Mouse (Mus musculus): ENCODE measurements around the gene Palm3. TPM values are rescaled to one million over a fixed set of nuclear protein-coding genes. Genes with fewer than 3 reads are reported as not detected.

Palm3 gene
- polyA plus RNA-seq, 1 experiment from 2014 or later, result 2.1 TPM

DNA sequence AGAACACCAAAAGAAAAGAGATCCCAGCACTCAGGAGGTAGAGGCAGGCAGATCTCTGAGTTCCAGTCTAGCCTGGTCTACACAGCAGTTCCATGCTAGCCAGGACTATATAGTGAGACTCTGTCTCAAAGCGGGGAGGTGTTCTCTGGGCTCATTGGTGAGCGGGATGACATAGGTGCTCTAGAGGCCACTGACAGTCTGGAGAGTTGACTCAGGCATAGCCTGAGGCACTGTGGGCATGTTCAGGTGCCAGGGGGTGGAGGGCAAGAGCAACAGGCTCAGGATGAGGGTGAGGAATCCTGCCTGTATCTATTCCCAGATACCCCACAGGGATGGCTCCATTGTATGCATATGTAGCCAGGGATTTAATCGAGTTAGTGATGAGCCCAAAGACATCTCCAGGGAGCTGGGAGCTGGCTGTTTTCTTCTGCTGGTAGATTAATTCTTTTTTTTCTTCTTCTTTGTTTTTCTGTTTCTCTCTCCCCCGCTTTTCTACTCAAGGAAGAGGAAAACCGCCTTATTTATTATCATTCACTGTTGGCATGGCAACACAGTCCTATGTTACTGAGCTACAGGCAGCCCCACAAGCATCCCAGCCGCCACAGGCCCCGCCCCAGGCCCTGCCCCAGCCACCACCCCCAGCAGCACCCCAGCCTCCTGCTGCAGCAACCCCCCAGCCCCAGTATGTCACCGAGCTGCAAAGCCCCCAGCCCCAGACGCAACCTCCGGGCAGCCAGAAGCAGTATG, 52.1 kb downstream of the Palm3 start:
- H3K36me3 ChIP-seq (ENCODE audit: control insufficient read depth, insufficient read depth, low read length), result peaks cover 3% of the 10 kb centered on the region; the same call in 1 of the 2 replicates
- WGBS, result 63% methylated on average over 10 of the region's 10 CpGs
- no peak overlapping the region for H3K4me2 ChIP-seq (ENCODE audit: low read depth, severe bottlenecking)
- H3K4me1 ChIP-seq (ENCODE audit: control insufficient read depth, insufficient read depth, low read length), result no peaks in the 10 kb centered on the region
- H3K27ac ChIP-seq (replicated peaks; ENCODE audit: low read depth, low read length), result no peak overlapping the region
- H3K27me3 ChIP-seq (ENCODE audit: control insufficient read depth, insufficient read depth, low read length), result no peaks in the 10 kb centered on the region
- no peak overlapping the region for H3K9ac ChIP-seq (ENCODE audit: low read length)
- no peak for DNase-seq (ENCODE audit: low spot score)
- H3K4me3 ChIP-seq (ENCODE audit: low read depth, low read length), result no peak overlapping the region
- H3K9me3 ChIP-seq (ENCODE audit: control insufficient read depth, low read length), result no peaks in the 10 kb centered on the region
- ATAC-seq (ENCODE audit: insufficient number of reproducible peaks, low FRiP score, low TSS enrichment, low read depth), result no peak

- H3K4me2 ChIP-seq (ENCODE audit: low read depth, severe bottlenecking), result no peak overlapping the region
- H3K27me3 ChIP-seq (ENCODE audit: control insufficient read depth, insufficient read depth, low read length), result no peaks in the 10 kb centered on the region
- no peaks in the 10 kb centered on the region for H3K9me3 ChIP-seq (ENCODE audit: control insufficient read depth, low read length)
- 83% methylated on average over 1 of the region's 1 CpGs for WGBS
- H3K36me3 ChIP-seq (ENCODE audit: control insufficient read depth, insufficient read depth, low read length), result peaks cover 10% of the 10 kb centered on the region; the same call in 1 of the 2 replicates
- H3K27ac ChIP-seq (replicated peaks; ENCODE audit: low read depth, low read length), result no peak overlapping the region
- H3K9ac ChIP-seq (ENCODE audit: low read length), result no peak overlapping the region
- ATAC-seq (ENCODE audit: insufficient number of reproducible peaks, low FRiP score, low TSS enrichment, low read depth) (no peak), DNase-seq (ENCODE audit: low spot score) (no peak)
- no peak overlapping the region for H3K4me3 ChIP-seq (ENCODE audit: low read depth, low read length)
- no peaks in the 10 kb centered on the region for H3K4me1 ChIP-seq (ENCODE audit: control insufficient read depth, insufficient read depth, low read length)
These were observed 55.1 kb downstream of the Palm3 start for GRCm38 (mm10) chr8:84076412-84076811.

DNA sequence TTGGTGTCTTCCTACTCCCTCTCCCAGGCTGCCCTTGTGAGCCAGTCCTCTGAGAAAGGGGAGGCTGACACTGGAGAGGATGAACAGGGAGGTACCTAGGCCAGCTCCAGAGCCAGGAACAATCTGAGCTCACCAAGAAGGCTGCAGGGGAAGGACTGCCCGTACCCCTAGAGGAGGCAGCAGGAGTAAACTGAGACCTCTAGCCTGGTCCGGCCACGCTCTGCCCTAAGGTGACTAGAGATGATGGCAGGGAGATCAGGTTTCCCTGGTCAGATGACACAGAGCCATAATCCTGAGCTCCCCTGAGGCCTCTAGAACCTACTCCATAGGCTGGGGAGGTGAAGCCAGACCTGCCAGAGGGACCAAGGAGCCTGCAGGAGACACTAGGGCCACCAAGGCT, 55.6 kb downstream of the Palm3 start:
- Histone ChIP-seq H3K4me3 (ENCODE audit: low read depth, low read length) (no peak overlapping the region), H3K4me1 (ENCODE audit: control insufficient read depth, insufficient read depth, low read length) (no peaks in the 10 kb centered on the region), H3K36me3 (ENCODE audit: control insufficient read depth, insufficient read depth, low read length) (peaks cover 10% of the 10 kb centered on the region; the same call in 1 of the 2 replicates), H3K27ac (replicated peaks; ENCODE audit: low read depth, low read length) (no peak overlapping the region), H3K9me3 (ENCODE audit: control insufficient read depth, low read length) (no peaks in the 10 kb centered on the region), H3K27me3 (ENCODE audit: control insufficient read depth, insufficient read depth, low read length) (no peaks in the 10 kb centered on the region), H3K4me2 (ENCODE audit: low read depth, severe bottlenecking) (no peak overlapping the region), H3K9ac (ENCODE audit: low read length) (no peak overlapping the region)
- 47% methylated on average over 3 of the region's 3 CpGs for WGBS
- no peak for DNase-seq (ENCODE audit: low spot score)
- ATAC-seq (ENCODE audit: insufficient number of reproducible peaks, low FRiP score, low TSS enrichment, low read depth), result no peak

GRCm38 (mm10) chr8:84079206-84079605, 57.9 kb downstream of the Palm3 start:
- Histone ChIP-seq H3K27me3 (ENCODE audit: control insufficient read depth, insufficient read depth, low read length) (no peaks in the 10 kb centered on the region), H3K9ac (ENCODE audit: low read length) (no peak overlapping the region), H3K9me3 (ENCODE audit: control insufficient read depth, low read length) (no peaks in the 10 kb centered on the region), H3K4me2 (ENCODE audit: low read depth, severe bottlenecking) (no peak overlapping the region), H3K4me1 (ENCODE audit: control insufficient read depth, insufficient read depth, low read length) (peaks cover 5% of the 10 kb centered on the region; the same call in 1 of the 2 replicates), H3K4me3 (ENCODE audit: low read depth, low read length) (no peak overlapping the region), H3K27ac (replicated peaks; ENCODE audit: low read depth, low read length) (no peak overlapping the region), H3K36me3 (ENCODE audit: control insufficient read depth, insufficient read depth, low read length) (peaks cover 23% of the 10 kb centered on the region)
- ATAC-seq (ENCODE audit: insufficient number of reproducible peaks, low FRiP score, low TSS enrichment, low read depth) (no peak), DNase-seq (ENCODE audit: low spot score) (no peak)
- 82% methylated on average over 5 of the region's 5 CpGs for WGBS

MicroRNAs encoded within 50 kb of the gene (microRNA counts, 519-probe panel; counts per million panel counts)
- not detected for microRNA mmu-miR-1199

Small RNA genes lying within 50 kb of the gene (microRNA-seq; reads per million reads assigned to microRNA genes)
- not detected for gene Mir1199
- 2.1 reads per million for gene Mir8111

Other genes with a start within 250 kb of the Palm3 start
- gene Adgrl1, start 121.4 kb upstream of the Palm3 start, polyA plus RNA-seq (2014; fragmentation: Nextera tagmentation; extraction: Ambion mirVana), result 20.7 and 23.0 TPM in 2 replicates
- 0.76 and 0.81 TPM in 2 replicates for gene Gm10644, start 66.3 kb upstream of the Palm3 start, polyA plus RNA-seq (2014; fragmentation: Nextera tagmentation; extraction: Ambion mirVana)
- 81.8 and 84.1 TPM in 2 replicates for gene Asf1b, start 66.0 kb upstream of the Palm3 start, polyA plus RNA-seq (2014; fragmentation: Nextera tagmentation; extraction: Ambion mirVana)
- gene Prkaca, start 48.5 kb upstream of the Palm3 start, polyA plus RNA-seq (2014; fragmentation: Nextera tagmentation; extraction: Ambion mirVana), result 145 and 156 TPM in 2 replicates
- gene Samd1, start 23.8 kb upstream of the Palm3 start, polyA plus RNA-seq (2014; fragmentation: Nextera tagmentation; extraction: Ambion mirVana), result 18.9 and 19.0 TPM in 2 replicates
- 1.2 and 1.5 TPM in 2 replicates for gene 1700067K01Rik, start 20.0 kb upstream of the Palm3 start, polyA plus RNA-seq (2014; fragmentation: Nextera tagmentation; extraction: Ambion mirVana)
- gene 2210011C24Rik, start 9.3 kb upstream of the Palm3 start, polyA plus RNA-seq (2014; fragmentation: Nextera tagmentation; extraction: Ambion mirVana), result 0.18 and 0.35 TPM in 2 replicates
- 0.20 and 0.27 TPM in 2 replicates for gene Il27ra, start 21.1 kb downstream of the Palm3 start, polyA plus RNA-seq (2014; fragmentation: Nextera tagmentation; extraction: Ambion mirVana)
- not detected in 2 replicates for gene Rln3, start 23.5 kb downstream of the Palm3 start, polyA plus RNA-seq (2014; fragmentation: Nextera tagmentation; extraction: Ambion mirVana)
- gene Gm10643, start 43.7 kb downstream of the Palm3 start, polyA plus RNA-seq (2014; fragmentation: Nextera tagmentation; extraction: Ambion mirVana), result 1.2 and 1.3 TPM in 2 replicates
- gene Rfx1, start 45.4 kb downstream of the Palm3 start, polyA plus RNA-seq (2014; fragmentation: Nextera tagmentation; extraction: Ambion mirVana), result 11.9 and 12.9 TPM in 2 replicates
- gene Dcaf15, start 83.3 kb downstream of the Palm3 start, polyA plus RNA-seq (2014; fragmentation: Nextera tagmentation; extraction: Ambion mirVana), result 13.4 and 15.2 TPM in 2 replicates
- gene Podnl1, start 104.5 kb downstream of the Palm3 start, polyA plus RNA-seq (2014; fragmentation: Nextera tagmentation; extraction: Ambion mirVana), result 0.10 and 0.17 TPM in 2 replicates
- gene Cc2d1a, start 126.5 kb downstream of the Palm3 start, polyA plus RNA-seq (2014; fragmentation: Nextera tagmentation; extraction: Ambion mirVana), result 15.2 and 15.7 TPM in 2 replicates
- gene 4930432K21Rik, start 126.6 kb downstream of the Palm3 start, polyA plus RNA-seq (2014; fragmentation: Nextera tagmentation; extraction: Ambion mirVana), result 0.61 and 0.89 TPM in 2 replicates
- gene Nanos3, start 163.7 kb downstream of the Palm3 start, polyA plus RNA-seq (2014; fragmentation: Nextera tagmentation; extraction: Ambion mirVana), result 4.3 and 4.9 TPM in 2 replicates
- 23.9 and 24.5 TPM in 2 replicates for gene Zswim4, start 215.6 kb downstream of the Palm3 start, polyA plus RNA-seq (2014; fragmentation: Nextera tagmentation; extraction: Ambion mirVana)
- gene D8Ertd738e, start 228.2 kb downstream of the Palm3 start, polyA plus RNA-seq (2014; fragmentation: Nextera tagmentation; extraction: Ambion mirVana), result 361 and 375 TPM in 2 replicates
- 56.0 and 61.4 TPM in 2 replicates for gene Mri1, start 235.9 kb downstream of the Palm3 start, polyA plus RNA-seq (2014; fragmentation: Nextera tagmentation; extraction: Ambion mirVana)
- 19.9 and 21.6 TPM in 2 replicates for gene Ccdc130, start 248.9 kb downstream of the Palm3 start, polyA plus RNA-seq (2014; fragmentation: Nextera tagmentation; extraction: Ambion mirVana)

All from limb, embryonic 11.5 days (tissue).